Mouse (Mus musculus) brain, embryonic 14.5 days (tissue): ENCODE data around the gene Tgfbr3.

ENCODE experiments used
- CTCF ChIP-seq: fragments of 200-500 bp; IDR thresholded peaks from 2 replicates; pipeline ENCODE4 v1.5.1; 2012; ENCODE audit warnings: inconsistent platforms, mild to moderate bottlenecking, moderate library complexity, borderline replicate concordance; ENCODE audit not compliant: insufficient read depth, insufficient read length; ENCODE audit errors: extremely low read depth
- POLR2A ChIP-seq: fragments of 200-500 bp; IDR thresholded peaks from 2 replicates; pipeline ENCODE4 v1.6.1; 2012; ENCODE audit warnings: mild to moderate bottlenecking, inconsistent platforms, borderline replicate concordance; ENCODE audit not compliant: poor library complexity, insufficient read depth, insufficient read length, severe bottlenecking; ENCODE audit errors: extremely low read depth

GRCm38 (mm10) chr5:107260708-107261495 is 28.5 kb downstream of the Tgfbr3 start:
- TF ChIP-seq POLR2A (no peak), CTCF (no peak)
